In the genomic region with DNA sequence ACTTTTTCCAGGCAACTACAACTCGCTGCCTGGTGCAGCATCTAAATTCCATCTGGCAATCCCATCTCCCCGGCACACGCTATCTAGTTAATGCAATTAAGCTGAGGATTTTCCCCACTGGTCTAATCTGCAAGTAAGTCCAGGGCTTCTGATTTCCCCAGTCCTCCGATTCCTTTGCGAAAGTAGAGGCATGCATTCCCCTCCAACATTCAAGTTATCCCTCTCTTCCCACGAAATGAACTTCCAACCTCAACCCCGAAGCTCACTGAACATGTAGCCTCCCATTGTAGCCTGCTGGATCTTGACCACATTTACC, we compare ENCODE assay signal across 8 mouse cellular contexts. TPM values are rescaled to one million over a fixed set of nuclear protein-coding genes. Genes with fewer than 3 reads are reported as not detected.
A peak's percentile ranks its signal among the peaks of the same experiment; 100 is the strongest.
DNase-seq lines count a peak whose midpoint lies in the region; ATAC-seq and TF ChIP-seq lines count a peak whose summit lies in the region.

No protein-coding gene starts in this region.

- DNase-seq in kidney, postnatal 0 days (ENCODE audit: low spot score), result no peak
- no peak for DNase-seq in kidney, adult 18-20 months
- no peak for DNase-seq in adrenal gland, postnatal 10 days
- no peak for DNase-seq in ovary, postnatal 36 days (ENCODE audit: low spot score)

- peak overlapping the region; percentile 40 for H3K4me3 ChIP-seq in kidney, postnatal 0 days (replicated peaks; ENCODE audit: low read depth, low read length)
- peak overlapping the region; percentile 53 for H3K4me3 ChIP-seq in embryonic facial prominence, embryonic 15.5 days (replicated peaks)
- H3K4me3 ChIP-seq in intestine, embryonic 16.5 days (ENCODE audit: low read length), result peak overlapping the region; percentile 53
- H3K4me3 ChIP-seq in neural tube, embryonic 12.5 days, result peak overlapping the region; percentile 81

- WGBS in kidney, postnatal 0 days, result under 1% methylated on average over 7 of the region's 7 CpGs
- 3% methylated on average over 7 of the region's 7 CpGs for WGBS in embryonic facial prominence, embryonic 15.5 days
- 2% methylated on average over 7 of the region's 7 CpGs for WGBS in intestine, embryonic 16.5 days
- under 1% methylated on average over 7 of the region's 7 CpGs for WGBS in neural tube, embryonic 12.5 days

- peaks cover 23% of the 10 kb centered on the region for H3K4me1 ChIP-seq in kidney, postnatal 0 days (replicated peaks; ENCODE audit: insufficient read depth, low read length)
- peaks cover 32% of the 10 kb centered on the region for H3K4me1 ChIP-seq in embryonic facial prominence, embryonic 15.5 days
- peaks cover 25% of the 10 kb centered on the region for H3K4me1 ChIP-seq in intestine, embryonic 16.5 days (ENCODE audit: control insufficient read depth, insufficient read depth, low read length)
- H3K4me1 ChIP-seq in neural tube, embryonic 12.5 days, result peaks cover 30% of the 10 kb centered on the region; the same call in 1 of the 2 replicates

- ATAC-seq in kidney, postnatal 0 days (replicated peaks; ENCODE audit: low FRiP score, low read depth), result no peak
- no peak for ATAC-seq in embryonic facial prominence, embryonic 15.5 days (ENCODE audit: insufficient number of reproducible peaks, low FRiP score, low TSS enrichment, low read depth)
- no peak for ATAC-seq in intestine, embryonic 16.5 days
- ATAC-seq in neural tube, embryonic 12.5 days (ENCODE audit: low FRiP score, low read depth), result no peak
- no peak for ATAC-seq in inflammation-experienced regulatory T-cells, adult 6 months

- H3K4me2 ChIP-seq in kidney, postnatal 0 days (ENCODE audit: low read length), result peak overlapping the region; percentile 67
- H3K4me2 ChIP-seq in embryonic facial prominence, embryonic 15.5 days (replicated peaks), result peak overlapping the region; percentile 63
- H3K4me2 ChIP-seq in intestine, embryonic 16.5 days (ENCODE audit: low read depth, low read length), result peak overlapping the region; percentile 75
- peak overlapping the region; percentile 97 for H3K4me2 ChIP-seq in neural tube, embryonic 12.5 days (replicated peaks)

- no peak overlapping the region for H3K9ac ChIP-seq in kidney, postnatal 0 days (ENCODE audit: low read depth, low read length)
- H3K9ac ChIP-seq in embryonic facial prominence, embryonic 15.5 days, result no peak overlapping the region
- H3K9ac ChIP-seq in intestine, embryonic 16.5 days (ENCODE audit: low read depth, low read length), result no peak overlapping the region
- H3K9ac ChIP-seq in neural tube, embryonic 12.5 days, result peak overlapping the region; percentile 77

- H3K36me3 ChIP-seq in kidney, postnatal 0 days (ENCODE audit: insufficient read depth, low read length), result no peaks in the 10 kb centered on the region
- H3K36me3 ChIP-seq in embryonic facial prominence, embryonic 15.5 days, result no peaks in the 10 kb centered on the region
- no peaks in the 10 kb centered on the region for H3K36me3 ChIP-seq in intestine, embryonic 16.5 days (ENCODE audit: control insufficient read depth, insufficient read depth, low read length)
- no peaks in the 10 kb centered on the region for H3K36me3 ChIP-seq in neural tube, embryonic 12.5 days

- TF ChIP-seq CTCF in kidney, postnatal 0 days (IDR thresholded peaks at IDR 0.05; ENCODE audit: low read depth), result no peak

- H3K9me3 ChIP-seq in kidney, postnatal 0 days (replicated peaks; ENCODE audit: low read length), result no peaks in the 10 kb centered on the region
- H3K9me3 ChIP-seq in embryonic facial prominence, embryonic 15.5 days (replicated peaks), result no peaks in the 10 kb centered on the region
- no peaks in the 10 kb centered on the region for H3K9me3 ChIP-seq in intestine, embryonic 16.5 days (ENCODE audit: control insufficient read depth, low read length)
- H3K9me3 ChIP-seq in neural tube, embryonic 12.5 days, result no peaks in the 10 kb centered on the region

- H3K27ac ChIP-seq in kidney, postnatal 0 days, result no peak overlapping the region
- H3K27ac ChIP-seq in embryonic facial prominence, embryonic 15.5 days (replicated peaks), result no peak overlapping the region
- H3K27ac ChIP-seq in intestine, embryonic 16.5 days (ENCODE audit: low read length), result no peak overlapping the region
- peak overlapping the region; percentile 72 for H3K27ac ChIP-seq in neural tube, embryonic 12.5 days

- peaks cover 54% of the 10 kb centered on the region for H3K27me3 ChIP-seq in kidney, postnatal 0 days (ENCODE audit: insufficient read depth, low read length)
- H3K27me3 ChIP-seq in embryonic facial prominence, embryonic 15.5 days, result peaks cover 56% of the 10 kb centered on the region
- peaks cover 49% of the 10 kb centered on the region for H3K27me3 ChIP-seq in intestine, embryonic 16.5 days (replicated peaks; ENCODE audit: control insufficient read depth, insufficient read depth, low read length)
- 0 out of 2 replicates have a peak, but pooled peaks cover 8% of the 10 kb centered on the region for H3K27me3 ChIP-seq in neural tube, embryonic 12.5 days (replicated peaks)

RNA-seq across cellular contexts. Expression of gene Elavl2, which starts 25.3 kb away (rescaled TPM):
- 0.31 and 0.50 TPM in 2 replicates for polyA plus RNA-seq in kidney, postnatal 0 days (2015; fragmentation: Nextera tagmentation; extraction: Ambion mirVana)
- polyA plus RNA-seq in embryonic facial prominence, embryonic 15.5 days (2015; fragmentation: Nextera tagmentation; extraction: Ambion mirVana), result 3.6 and 4.4 TPM in 2 replicates
- 2.6 and 3.3 TPM in 2 replicates for polyA plus RNA-seq in intestine, embryonic 16.5 days (2015; fragmentation: Nextera tagmentation; extraction: Ambion mirVana)
- 118 and 128 TPM in 2 replicates for polyA plus RNA-seq in neural tube, embryonic 12.5 days (2016; fragmentation: Nextera tagmentation; extraction: Ambion mirVana)
- polyA plus RNA-seq in inflammation-experienced regulatory T-cells, adult 6 months (2017; shearing (Covaris generic)), result under 1 TPM in 2 of 3 experiments, not detected in 1; 0.15 to 0.27 TPM
- 10 to 100 TPM in 1 of 2 experiments, 1 to 10 TPM in 1; 7.0 to 15.3 TPM for total RNA-seq in adrenal gland, postnatal 10 days (2021)

Comparison
In these comparisons a context has a peak if more than half of its experiments do, and no peak if none do; other contexts are left out.
1. RNA of gene Elavl2, which starts 25.3 kb away (polyA plus RNA-seq): 118 to 128 TPM in neural tube, embryonic 12.5 days; 3.6 to 4.4 TPM in embryonic facial prominence, embryonic 15.5 days, 2.6 to 3.3 TPM in intestine, embryonic 16.5 days, 0.31 to 0.50 TPM in kidney, postnatal 0 days and 0.15 to 0.27 TPM in inflammation-experienced regulatory T-cells, adult 6 months; every median in the first group is over 10 times any median in the second.
2. Peak in every context shown above with its lines, with median percentiles within 50 percentile points of each other: H3K4me2 ChIP-seq and H3K4me3 ChIP-seq.